Mouse (Mus musculus) left cerebral cortex, postnatal 36 days (tissue): Measurements from ENCODE around the gene Col2a1. TPM values are rescaled to one million over a fixed set of nuclear protein-coding genes. Genes with fewer than 3 reads are reported as not detected.
A peak's percentile ranks its signal among the peaks of the same experiment; 100 is the strongest.

Experiments used
- DNase-seq, 2 experiments: peaks; one replicate each; pipeline ENCODE4 v3.0.0; 2021 to 2022; ENCODE audit warnings: low spot score in 2 of 2, mixed read lengths in 1 of 2
- intact Hi-C: fragments of 180-260 bp; cut with DNase I; formaldehyde crosslinking; loops from one replicate; pipeline ENCODE4 v1.15.1; 2025
- total RNA-seq, 2 experiments: library from RNA; stranded (reverse); gene quantifications; 2 replicates each; pipeline ENCODE4 v1.2.3; 2021

Gene Col2a1
- total RNA-seq, 2 experiments from 2014 or later, result 0.30 to 0.48 TPM

DNA sequence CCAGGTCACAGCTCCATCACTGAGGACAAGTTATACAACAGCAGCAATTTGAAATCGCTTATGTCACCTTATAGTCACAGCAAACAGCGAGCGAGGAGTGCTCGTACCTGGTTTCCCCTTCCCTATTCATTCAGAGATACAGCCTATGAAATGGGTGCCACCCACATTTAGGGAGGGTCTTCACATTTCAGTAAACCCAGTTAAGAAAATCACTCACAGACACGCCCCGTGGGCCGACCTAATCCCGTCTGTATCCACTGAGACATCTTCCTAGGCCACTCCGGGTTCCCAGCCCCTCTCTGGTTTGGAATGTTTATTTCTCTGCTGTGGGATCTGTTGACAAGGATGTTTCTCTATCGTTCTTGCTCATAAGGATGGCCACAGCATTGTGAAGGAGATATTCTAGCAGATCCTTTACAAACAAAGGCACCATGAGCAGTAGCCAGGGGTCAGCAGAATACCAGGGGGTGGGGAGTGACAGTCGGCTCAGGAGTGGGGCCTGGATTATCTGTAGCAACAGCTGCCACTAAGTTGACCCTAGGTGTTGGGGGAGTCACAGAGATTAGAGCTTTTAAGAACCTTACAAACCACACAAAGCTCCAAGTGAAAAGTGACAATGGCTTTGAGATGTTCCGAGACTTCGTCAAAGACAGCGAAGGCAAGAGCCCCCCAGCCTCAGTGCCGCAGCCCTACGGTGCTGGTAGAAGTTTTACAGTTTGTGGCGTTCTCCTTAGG is 39.0 kb downstream of the Col2a1 start:
- intact Hi-C loops, result loop anchor here (10.0 kb wide), 1 partner anchor 199 kb away; the partner anchor contains the start of genes Asb8 and Ccdc184
- DNase-seq, result no peak

DNA sequence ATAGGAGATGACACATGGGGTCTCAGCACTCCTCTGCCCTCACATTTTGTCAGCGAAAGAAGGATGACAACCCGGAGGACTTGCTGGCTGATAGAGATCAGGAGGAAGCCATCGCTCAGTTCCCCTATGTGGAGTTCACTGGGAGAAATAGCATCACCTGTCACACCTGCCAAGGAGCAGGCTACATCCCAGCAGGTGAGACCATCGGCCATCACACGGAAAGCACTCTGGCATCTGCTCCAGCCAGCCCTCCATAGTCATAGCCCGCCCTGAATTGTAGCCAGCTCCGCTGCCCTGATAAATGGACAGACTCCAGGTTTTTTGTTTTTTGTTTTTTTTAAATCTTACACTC is 39.7 kb downstream of the Col2a1 start:
- intact Hi-C loops, result loop anchor here (10.0 kb wide), 1 partner anchor 200 kb away; the partner anchor contains the start of genes Asb8 and Ccdc184
- DNase-seq, result no peak

DNA sequence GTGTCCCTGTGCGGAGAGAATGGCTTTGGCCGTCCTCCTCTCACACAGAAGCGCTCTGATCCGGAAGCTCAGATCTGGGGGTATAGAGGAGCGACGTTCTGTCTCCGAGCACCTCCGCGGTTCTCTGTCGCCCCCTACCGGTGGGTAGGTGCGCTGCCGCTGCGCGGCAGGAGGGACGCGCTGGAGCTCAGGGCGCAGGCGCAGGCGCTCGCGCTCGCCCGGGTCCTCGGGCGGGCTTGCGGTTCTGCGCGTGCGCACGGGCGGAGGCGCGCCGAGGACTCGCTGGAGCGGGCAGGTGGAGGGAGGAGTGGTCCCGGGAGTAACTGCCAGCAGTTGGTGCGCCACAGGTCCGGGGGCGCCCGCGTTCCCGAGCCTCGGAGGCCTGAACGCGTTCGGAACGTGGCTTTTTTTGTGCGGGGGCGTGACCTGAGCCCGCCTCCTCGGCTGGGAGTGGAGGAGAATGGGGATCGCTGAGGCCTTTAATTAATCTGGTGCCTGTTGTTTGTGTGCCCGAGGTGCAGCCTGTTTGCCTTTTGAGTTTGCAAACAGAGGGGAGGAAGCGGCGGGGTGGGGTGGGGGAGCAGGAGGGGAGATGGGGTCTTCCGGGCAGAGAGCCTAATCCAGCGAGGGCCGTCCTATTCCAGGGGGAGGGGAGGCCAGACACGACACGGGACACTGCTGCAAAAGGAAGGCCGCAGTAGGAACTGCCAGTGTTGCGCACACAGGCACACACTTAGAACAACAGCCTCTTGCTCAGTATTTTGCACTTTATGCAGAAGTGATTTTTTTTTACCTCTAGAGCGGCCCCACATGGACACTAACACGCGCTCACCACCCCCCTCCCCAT is 40.3 kb downstream of the Col2a1 start, which contains the start of gene Tmem106c:
Gene Tmem106c, plus strand, starts transcription at position 212 of the 847 bp plus-strand sequence.
- DNase-seq, result peak; percentile 90 to 93
- intact Hi-C loops, result loop anchor here (10.0 kb wide), 1 partner anchor 201 kb away; the partner anchor contains the start of genes Asb8 and Ccdc184

DNA sequence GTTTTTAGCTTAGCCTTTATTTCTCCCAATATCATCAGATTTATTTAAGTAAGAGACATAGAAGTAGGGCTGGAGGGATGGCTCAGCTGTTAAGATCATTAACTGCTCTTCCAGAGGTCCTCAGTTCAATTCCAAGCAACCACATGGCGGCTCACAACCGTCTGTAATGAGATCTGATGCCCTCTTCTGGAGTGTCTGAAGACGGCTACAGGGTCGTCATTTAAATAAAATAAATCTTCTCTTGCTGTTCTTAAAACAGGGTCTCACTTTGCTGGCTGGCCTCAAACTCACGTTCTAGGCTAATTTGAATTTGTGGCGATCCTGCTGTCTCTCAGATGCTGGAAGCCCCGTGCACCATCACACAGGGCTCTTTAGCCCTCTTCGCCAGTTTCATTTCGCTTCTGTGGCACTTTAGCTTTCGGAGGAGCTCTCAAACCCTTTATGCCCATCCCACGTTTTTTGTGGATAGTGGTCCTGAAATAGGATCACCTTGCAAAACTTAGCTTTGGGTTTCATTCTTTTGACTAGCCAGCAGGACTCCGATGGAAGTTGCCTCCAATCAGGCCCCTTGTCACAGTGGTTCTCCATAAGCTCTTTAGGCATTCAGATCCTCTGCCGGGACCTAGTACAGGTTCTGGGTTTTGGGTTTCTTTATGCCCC is 41.0 kb downstream of the Col2a1 start:
- intact Hi-C loops, result loop anchor here (10.0 kb wide), 1 partner anchor 201 kb away; the partner anchor contains the start of genes Asb8 and Ccdc184

DNA sequence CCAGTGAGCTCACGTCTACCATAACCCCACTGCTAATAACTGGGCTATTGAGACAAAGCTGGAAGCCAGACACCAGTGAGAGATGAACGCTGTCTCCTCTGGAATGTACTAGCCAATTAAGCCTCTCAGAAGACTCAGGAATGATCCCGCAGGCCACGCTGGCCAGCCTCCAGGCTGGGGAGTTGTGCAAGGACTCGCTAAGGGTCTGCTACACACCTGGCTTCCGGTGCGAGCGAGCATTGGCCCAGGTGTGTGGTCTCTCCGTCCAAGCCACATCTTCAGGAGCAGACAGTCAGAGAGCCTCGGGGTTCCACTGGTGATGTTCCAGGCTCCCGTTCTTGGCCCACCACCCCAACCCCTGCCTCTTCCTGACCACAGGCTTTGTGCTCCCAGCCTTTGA is 48.1 kb downstream of the Col2a1 start:
- intact Hi-C loops, result no loop called here
- DNase-seq, result no peak

More for the DNA sequence above, 41.0 kb downstream of the Col2a1 start:
- no peak for DNase-seq

DNA sequence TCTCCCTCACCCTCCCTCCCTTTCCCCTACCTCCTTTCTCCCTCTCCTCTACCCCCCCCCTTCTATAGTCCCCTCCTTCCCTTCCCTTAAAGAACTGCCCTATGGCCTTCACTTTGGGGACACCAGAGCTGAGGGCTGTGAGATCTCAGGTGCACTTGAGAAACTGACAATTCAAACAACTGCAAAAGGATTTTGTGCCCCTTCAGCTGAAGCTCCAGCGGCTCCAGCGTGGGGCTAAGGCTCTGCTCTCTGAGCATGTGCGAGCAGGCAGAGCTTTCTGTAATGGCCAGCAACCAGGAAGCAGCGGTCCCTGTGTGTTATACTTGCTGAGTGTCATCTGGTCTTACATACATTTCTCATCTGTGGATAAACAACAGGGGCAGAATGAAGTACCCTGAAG is 48.8 kb downstream of the Col2a1 start:
- intact Hi-C loops, result no loop called here
- no peak for DNase-seq

DNA sequence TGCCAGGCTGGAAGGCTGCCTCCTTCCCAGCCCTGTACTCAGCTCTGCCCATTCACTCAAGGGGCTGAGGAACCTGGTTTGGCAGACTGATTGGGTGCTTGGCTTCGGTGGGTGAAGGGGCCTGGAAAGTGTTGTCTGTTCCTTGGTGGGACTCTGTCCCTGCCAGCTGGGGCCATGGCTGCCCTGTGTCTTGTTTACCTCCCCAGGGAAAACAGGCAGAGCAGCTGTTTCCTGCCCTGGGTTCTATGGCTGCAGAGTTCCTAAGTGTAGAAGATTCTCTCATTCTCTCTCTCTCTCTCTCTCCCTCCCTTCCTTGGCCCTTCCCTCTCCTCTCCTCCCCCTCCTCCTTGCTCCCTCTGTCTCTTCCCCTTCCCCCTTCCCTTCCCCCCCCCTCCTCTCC is 49.2 kb downstream of the Col2a1 start:
- DNase-seq, result no peak
- intact Hi-C loops, result no loop called here

DNA sequence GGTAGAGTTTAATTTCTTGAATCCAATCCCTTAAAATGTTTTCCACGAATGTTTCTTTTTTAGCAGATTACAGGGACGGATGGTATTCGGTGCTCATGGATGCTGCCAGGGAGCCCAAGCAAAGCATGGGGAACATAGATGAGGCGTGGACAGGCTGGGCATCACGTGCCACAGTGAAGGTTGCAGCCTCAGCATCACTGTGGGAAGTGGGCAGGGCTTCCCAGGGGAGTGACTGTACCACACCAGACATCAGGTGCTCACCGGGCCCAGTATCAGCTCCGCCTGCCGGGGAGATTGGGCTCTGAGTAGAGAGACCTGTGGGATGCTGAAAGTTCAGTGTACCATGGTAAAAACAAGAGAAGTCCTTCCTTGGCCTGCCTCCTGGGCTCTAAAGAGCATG is 49.8 kb downstream of the Col2a1 start:
- intact Hi-C loops, result loop anchor here (5.0 kb wide), 3 partner anchors 82 to 172 kb away; no protein-coding TSS in a partner anchor
- DNase-seq, result no peak

DNA sequence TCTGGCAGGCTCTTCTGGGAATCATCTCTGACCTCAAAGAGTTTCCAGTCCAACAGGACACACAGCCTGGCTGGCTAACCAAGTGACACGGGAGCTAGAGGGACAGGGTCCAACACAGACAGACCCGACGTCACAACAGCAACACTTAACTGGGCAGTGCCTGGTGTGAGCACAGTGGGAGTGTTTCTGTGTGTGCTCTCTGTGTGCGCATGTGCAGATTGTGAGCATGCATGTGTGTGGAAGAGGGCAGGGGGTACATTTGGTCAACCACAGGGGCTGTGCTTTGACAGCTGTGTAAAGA is 51.7 kb downstream of the Col2a1 start:
- DNase-seq, result no peak
- intact Hi-C loops, result loop anchor here (1.0 to 5.0 kb wide), 4 partner anchors 81 to 236 kb away; no protein-coding TSS in a partner anchor

DNA sequence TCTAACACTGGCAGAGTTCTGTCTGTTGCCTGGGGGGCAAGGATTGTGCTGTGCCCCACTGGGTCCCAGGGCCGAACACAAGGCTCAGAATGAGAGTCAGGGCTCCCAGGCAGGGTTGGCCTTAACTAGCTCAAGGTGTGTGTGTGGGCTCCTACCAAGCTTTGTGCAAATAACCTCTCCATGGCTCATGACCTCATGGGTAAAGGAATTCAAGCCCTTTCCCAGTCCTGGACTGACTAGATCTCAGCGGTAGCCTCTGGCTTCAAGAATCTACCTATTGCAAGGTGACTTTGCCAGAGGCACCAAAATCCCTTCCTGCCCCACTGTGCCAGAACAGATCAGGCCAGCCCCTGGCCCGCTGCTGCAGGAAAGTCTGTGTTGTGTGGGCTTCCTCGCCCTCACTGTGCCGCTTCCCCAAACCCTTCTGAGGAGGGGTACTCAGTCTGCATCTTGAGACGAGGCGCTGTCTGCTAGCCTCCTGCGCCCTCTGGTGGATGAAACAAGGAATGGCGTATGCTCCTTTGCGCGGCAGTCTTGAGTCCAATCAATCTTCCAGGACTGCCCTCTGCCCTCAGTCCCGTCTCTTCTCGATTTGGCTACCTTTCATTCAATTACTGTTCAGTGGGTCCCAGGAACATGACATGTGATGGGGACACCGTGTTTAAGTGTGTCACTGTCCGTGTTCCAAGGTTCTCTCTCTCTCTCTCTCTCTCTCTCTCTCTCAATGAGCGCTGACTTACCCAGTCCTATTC is 52.2 kb downstream of the Col2a1 start:
- DNase-seq, result peak; percentile 53 to 61
- intact Hi-C loops, result loop anchor here (1.0 to 5.0 kb wide), 4 partner anchors 80 to 235 kb away; no protein-coding TSS in a partner anchor

DNA sequence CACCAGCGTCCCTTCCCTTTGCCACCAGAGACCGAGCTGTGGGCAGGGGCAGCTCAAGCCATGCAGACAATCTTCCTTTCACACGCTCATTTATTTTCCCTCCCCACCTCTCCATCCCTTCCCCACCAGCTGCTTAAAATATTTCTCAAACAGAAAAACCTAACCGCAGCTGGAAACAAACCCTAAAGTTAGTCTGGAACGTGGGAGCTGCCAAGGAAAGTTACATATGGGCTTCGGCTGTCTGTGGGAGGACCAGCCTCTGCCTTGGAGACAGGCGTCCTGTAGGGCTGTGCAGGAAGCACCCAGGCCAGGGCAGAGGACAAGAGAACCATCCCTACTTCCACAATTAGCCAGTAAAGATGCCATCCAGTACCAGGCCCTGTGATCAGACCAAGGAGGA is 54.3 kb downstream of the Col2a1 start:
- DNase-seq, result peak in 1 of 2 experiments; percentile 24

DNA sequence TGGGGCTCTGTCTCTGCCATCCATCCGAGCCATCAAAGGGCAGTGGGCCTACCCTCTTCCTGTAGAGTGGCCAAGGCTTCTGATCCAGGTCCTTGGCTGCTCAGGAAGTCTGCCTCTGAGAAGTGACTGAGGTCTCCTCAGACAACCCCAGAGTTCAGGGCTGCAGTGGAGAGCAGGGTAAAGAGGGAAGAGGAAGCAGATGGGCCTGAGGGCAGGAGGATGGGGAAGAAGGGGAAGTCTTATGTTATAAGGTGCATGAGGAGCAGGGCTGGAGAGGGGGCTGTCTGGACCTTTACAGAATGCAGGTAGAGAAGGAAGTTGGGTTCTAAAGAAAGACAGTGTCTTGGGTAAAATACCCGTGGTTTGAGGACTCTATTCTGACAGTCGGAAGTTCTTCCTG is 54.8 kb downstream of the Col2a1 start:
- DNase-seq, result no peak
- intact Hi-C loops, result loop anchor here (5.0 kb wide), 3 partner anchors 77 to 167 kb away; no protein-coding TSS in a partner anchor

More for the DNA sequence above, 54.3 kb downstream of the Col2a1 start:
- intact Hi-C loops, result loop anchor here (5.0 kb wide), 3 partner anchors 78 to 168 kb away; no protein-coding TSS in a partner anchor

DNA sequence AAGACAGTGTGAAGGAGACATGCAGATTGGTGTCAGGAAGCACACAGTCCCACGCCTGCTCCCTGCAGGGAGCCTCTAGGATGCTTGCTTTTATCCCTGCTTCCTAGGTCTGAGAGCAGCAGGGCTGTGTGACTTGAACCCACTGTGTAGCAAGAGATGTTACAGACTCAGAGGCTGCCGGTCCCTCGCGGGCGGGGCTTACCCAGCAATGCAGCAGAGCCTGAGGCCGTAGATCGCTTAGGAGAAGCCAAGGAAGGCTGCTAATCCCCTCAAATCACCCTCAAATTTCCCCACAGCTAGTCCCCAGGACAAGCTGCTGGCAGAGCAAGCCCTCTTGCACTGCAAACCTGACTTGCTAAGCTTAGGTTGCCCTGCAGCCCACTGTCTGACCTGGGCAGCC is 55.8 kb downstream of the Col2a1 start:
- no peak for DNase-seq
- intact Hi-C loops, result no loop called here

DNA sequence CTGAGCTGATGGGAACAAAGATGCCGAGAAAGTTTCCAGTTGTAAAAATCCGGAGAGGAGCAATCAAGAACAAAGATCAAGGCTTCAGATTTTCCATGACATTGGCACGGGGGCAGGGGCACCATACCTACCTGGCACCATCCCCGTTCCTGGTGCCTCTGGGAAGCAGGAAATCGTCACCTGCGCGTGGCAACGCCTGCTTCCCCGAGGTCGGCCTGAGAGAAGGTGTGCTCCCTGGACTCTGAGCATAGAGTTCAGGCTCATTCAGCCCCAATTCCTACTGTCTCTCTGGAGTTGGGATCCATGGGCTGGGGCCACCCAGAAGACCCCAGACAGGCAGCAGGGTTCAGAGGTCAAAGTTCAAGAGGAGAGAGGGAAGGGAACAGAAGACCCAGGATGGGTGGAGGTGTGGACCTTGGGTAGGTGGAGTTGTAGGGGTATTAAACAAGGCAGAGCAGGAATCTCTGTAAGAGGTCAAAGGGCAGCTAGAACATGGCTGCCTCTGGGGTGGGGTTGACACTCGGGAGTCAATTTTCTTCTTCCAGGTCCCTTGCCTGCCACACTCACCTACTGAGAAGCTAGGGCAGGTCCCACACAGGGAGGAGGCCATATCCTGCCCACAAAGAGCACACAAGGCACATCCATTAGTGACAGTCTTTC is 58.7 kb downstream of the Col2a1 start:
- no peak for DNase-seq
- intact Hi-C loops, result no loop called here

DNA sequence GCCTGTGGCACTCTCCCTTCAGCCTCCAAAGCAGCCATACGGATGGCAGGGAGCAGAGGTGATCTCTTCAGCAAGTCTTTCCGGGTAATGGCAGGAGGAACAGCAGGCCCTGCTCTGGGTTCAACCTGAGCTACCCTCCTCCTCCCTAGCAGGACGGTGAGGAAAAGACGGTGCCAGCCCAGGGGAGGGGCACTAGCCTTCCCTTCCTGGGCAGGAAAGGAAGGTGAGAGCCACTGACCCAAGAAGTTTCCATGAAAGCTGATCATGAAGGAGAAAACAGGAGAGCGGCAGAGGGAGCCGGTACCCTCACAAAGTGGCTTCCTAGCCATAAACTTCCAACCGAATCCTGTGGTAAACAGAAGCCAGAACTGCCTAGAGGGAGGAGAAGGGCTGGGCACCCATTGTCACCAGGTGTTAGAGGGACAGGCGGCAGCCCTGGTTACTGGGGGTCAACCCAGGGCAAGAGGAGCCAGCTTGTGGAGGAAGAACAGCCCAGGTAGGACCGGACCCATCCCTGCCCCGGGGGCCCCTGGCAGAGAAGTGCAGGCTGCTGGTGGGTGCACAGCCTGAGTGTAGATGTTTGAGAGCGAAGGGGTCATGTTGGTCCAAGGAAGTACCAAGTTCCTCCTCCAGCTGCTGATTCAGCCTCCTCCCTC is 59.4 kb downstream of the Col2a1 start:
- intact Hi-C loops, result no loop called here
- DNase-seq, result no peak

DNA sequence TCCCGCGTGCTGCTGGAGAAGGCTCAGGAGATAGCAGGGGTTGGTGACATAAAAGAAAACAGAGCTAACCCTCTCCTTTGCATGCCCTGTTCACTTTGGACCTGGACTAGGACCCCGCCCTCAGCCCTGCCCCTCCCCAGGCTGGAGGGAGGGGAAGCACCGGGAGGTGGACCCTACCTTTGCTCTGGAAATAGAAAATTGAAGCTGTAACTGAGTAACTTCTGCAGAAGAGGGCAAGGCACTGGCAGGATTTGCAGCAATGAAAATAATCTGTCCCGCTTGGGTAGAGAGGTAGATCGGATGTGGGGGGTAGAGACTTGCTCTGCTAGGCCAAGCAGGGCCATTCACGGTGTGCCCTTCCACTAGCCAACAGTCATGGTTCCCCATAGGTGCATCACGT is 61.1 kb downstream of the Col2a1 start:
- intact Hi-C loops, result no loop called here
- DNase-seq, result no peak

DNA sequence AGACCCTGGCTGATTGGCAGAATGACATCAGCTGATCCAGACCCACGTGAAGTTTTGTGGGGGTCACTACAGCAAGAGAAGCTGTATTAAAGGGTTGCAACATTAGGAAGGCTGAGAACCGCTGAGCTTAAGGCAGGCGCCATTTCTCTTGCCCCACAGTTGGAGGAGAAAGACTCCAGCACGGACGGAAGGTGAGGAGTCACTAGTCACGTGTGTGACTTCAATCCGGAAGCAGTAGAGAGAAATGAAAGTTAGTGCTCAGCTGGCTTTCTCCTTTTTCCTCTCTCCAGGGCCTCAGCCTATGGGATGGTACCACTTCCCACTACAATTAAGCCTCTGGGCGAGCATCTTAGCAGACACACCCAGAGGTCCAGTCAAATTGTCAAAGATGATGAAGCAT is 62.0 kb downstream of the Col2a1 start:
- no peak for DNase-seq
- intact Hi-C loops, result no loop called here

DNA sequence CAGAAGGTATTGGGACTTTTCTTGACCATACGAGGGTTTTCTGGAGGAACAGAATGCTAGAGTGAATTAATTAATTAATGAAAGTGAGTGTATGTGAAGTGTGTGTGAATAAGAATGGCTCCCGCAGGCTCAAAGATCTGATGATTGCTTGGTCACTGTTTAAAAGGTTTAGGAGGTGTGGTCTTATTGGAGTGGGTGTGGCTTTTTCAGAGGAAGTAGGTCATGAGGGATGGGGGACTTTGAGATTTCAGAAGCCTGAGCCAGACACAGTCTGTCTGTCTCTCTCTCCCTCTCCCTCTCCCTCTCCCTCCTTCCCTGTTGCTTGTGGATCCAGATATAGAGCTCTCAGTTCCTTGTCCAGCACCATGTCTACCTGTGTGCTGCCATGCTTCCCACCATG is 63.2 kb downstream of the Col2a1 start:
- intact Hi-C loops, result no loop called here
- no peak for DNase-seq
